Mouse (Mus musculus): Measurements from ENCODE around the gene Vps13a.

GRCm38 (mm10) chr19:16797923-16798322, 17.2 kb upstream of the Vps13a start:
- no peak for TF ChIP-seq CTCF (IDR thresholded peaks at IDR 0.05; ENCODE audit: control insufficient read depth, insufficient read depth, low read length)
- TF ChIP-seq POLR2A (IDR thresholded peaks at IDR 0.05; ENCODE audit: borderline replicate concordance, control insufficient read depth, low read depth, low read length), result no peak

All from bone marrow, adult 2 months (tissue).